Mouse (Mus musculus) MEL (cell line): ENCODE measurements around the gene Cdkl3. TPM values are rescaled to one million over a fixed set of nuclear protein-coding genes. Genes with fewer than 3 reads are reported as not detected.

ENCODE experiments used
- DNase-seq: peaks from one replicate; pipeline ENCODE4 v3.0.0; 2011; ENCODE audit warnings: low read depth, low spot score
- H3K27ac ChIP-seq: 2 replicates; pipeline ENCODE4 v1.5.1; 2012; ENCODE audit warnings: low read depth, mild to moderate bottlenecking, control low read depth, low read length, moderate library complexity; ENCODE audit not compliant: control insufficient read depth
- H3K27me3 ChIP-seq, 2 experiments: fragments of 150-350 bp in 1 of 2; sonication (generic) in 1 of 2; 2 replicates each; pipeline ENCODE4 v1.6.1; 2012; ENCODE audit warnings: low read length in 2 of 2, mild to moderate bottlenecking in 2 of 2, improper control_type of control experiment in 1 of 2, moderate library complexity in 1 of 2; ENCODE audit not compliant: insufficient read depth in 2 of 2, control insufficient read depth in 1 of 2
- H3K36me3 ChIP-seq, 2 experiments: 2 replicates each; pipeline ENCODE4 v1.6.1; 2012 to 2014; ENCODE audit warnings: low read length in 2 of 2, improper control_type of control experiment in 1 of 2, inconsistent platforms in 1 of 2, mild to moderate bottlenecking in 1 of 2; ENCODE audit not compliant: insufficient read depth in 2 of 2, control insufficient read depth in 1 of 2
- H3K4me1 ChIP-seq, 2 experiments: fragments of 150-350 bp in 1 of 2; sonication (generic) in 1 of 2; 2 replicates each; pipeline ENCODE4 v1.6.1; 2012; ENCODE audit warnings: low read length in 2 of 2, improper control_type of control experiment in 1 of 2, mild to moderate bottlenecking in 1 of 2; ENCODE audit not compliant: insufficient read depth in 2 of 2, control insufficient read depth in 1 of 2
- H3K4me3 ChIP-seq, 2 experiments: fragments of 150-350 bp in 1 of 2; sonication (generic) in 1 of 2; 2 replicates each; pipeline ENCODE4 v1.5.1; 2012; ENCODE audit warnings: low read depth in 2 of 2, low read length in 2 of 2, mild to moderate bottlenecking in 2 of 2, moderate library complexity in 2 of 2, control low read depth in 1 of 2, improper control_type of control experiment in 1 of 2; ENCODE audit not compliant: control insufficient read depth in 1 of 2, insufficient read depth in 1 of 2
- H3K79me2 ChIP-seq: 2 replicates; pipeline ENCODE4 v1.6.1; 2012; ENCODE audit warnings: mild to moderate bottlenecking, low read length, moderate library complexity; ENCODE audit not compliant: control insufficient read depth, poor library complexity, insufficient read depth
- H3K9ac ChIP-seq: 2 replicates; pipeline ENCODE4 v1.6.1; 2012; ENCODE audit warnings: low read depth, mild to moderate bottlenecking, control low read depth, low read length, moderate library complexity; ENCODE audit not compliant: control insufficient read depth, poor library complexity, severe bottlenecking
- H3K9me3 ChIP-seq: fragments of 150-350 bp; sonication (generic); replicated peaks from 2 replicates; pipeline ENCODE4 v1.6.1; 2012; ENCODE audit warnings: mild to moderate bottlenecking, low read length, improper control_type of control experiment, moderate library complexity; ENCODE audit not compliant: insufficient read depth
- CHD2 ChIP-seq: IDR thresholded peaks from 2 replicates; pipeline ENCODE4 v1.6.1; 2011; ENCODE audit warnings: low read length, improper control_type of control experiment
- E2F4 ChIP-seq: IDR thresholded peaks from 2 replicates; pipeline ENCODE4 v1.6.1; 2011; ENCODE audit warnings: low read depth, low read length, improper control_type of control experiment, borderline replicate concordance
- EP300 ChIP-seq, 2 experiments: IDR thresholded peaks; 2 replicates each; pipeline ENCODE4 v1.6.1; 2011; ENCODE audit warnings: improper control_type of control experiment in 2 of 2, low read length in 2 of 2, low read depth in 1 of 2, mild to moderate bottlenecking in 1 of 2
- ETS1 ChIP-seq: IDR thresholded peaks from 2 replicates; pipeline ENCODE4 v1.6.1; 2012; ENCODE audit warnings: low read depth, mild to moderate bottlenecking, inconsistent platforms, low read length, improper control_type of control experiment, moderate library complexity
- JUND ChIP-seq: IDR thresholded peaks from 2 replicates; pipeline ENCODE4 v1.6.1; 2011; ENCODE audit warnings: low read depth, mild to moderate bottlenecking, improper control_type of control experiment, low read length
- MAFK ChIP-seq: IDR thresholded peaks from 2 replicates; pipeline ENCODE4 v1.6.1; 2011; ENCODE audit warnings: low read depth, mild to moderate bottlenecking, low read length, improper control_type of control experiment, borderline replicate concordance
- MAX ChIP-seq: IDR thresholded peaks from 2 replicates; pipeline ENCODE4 v1.6.1; 2011; ENCODE audit warnings: low read length, improper control_type of control experiment
- MXI1 ChIP-seq: IDR thresholded peaks from 2 replicates; pipeline ENCODE4 v1.6.1; 2011; ENCODE audit warnings: mild to moderate bottlenecking, low read depth, low read length, improper control_type of control experiment
- NELFE ChIP-seq: IDR thresholded peaks from 2 replicates; pipeline ENCODE4 v1.6.1; 2011; ENCODE audit warnings: low read depth, low read length, improper control_type of control experiment
- POLR2AphosphoS2 ChIP-seq: IDR thresholded peaks from 2 replicates; pipeline ENCODE4 v1.6.1; 2011; ENCODE audit warnings: low read length, improper control_type of control experiment
- SMC3 ChIP-seq: IDR thresholded peaks from 2 replicates; pipeline ENCODE4 v1.6.1; 2011; ENCODE audit warnings: low read depth, low read length, improper control_type of control experiment
- TBP ChIP-seq: IDR thresholded peaks from 2 replicates; pipeline ENCODE4 v1.8.0; 2011; ENCODE audit warnings: low read depth, low read length, improper control_type of control experiment
- UBTF ChIP-seq: IDR thresholded peaks from 2 replicates; pipeline ENCODE4 v1.6.1; 2012; ENCODE audit warnings: low read depth, mild to moderate bottlenecking, inconsistent platforms, low read length, improper control_type of control experiment, moderate library complexity, borderline replicate concordance; ENCODE audit not compliant: insufficient read depth
- ZMIZ1 ChIP-seq: IDR thresholded peaks from 2 replicates; pipeline ENCODE4 v1.6.1; 2012; ENCODE audit warnings: low read depth, mild to moderate bottlenecking, inconsistent platforms, low read length, improper control_type of control experiment, moderate library complexity
- polyA plus RNA-seq, 2 experiments: library from polyadenylated mRNA; stranded (reverse) in 1 of 2; unstranded in 1 of 2; fragments of >175 nt in 1 of 2; fragments of >200 nt in 1 of 2; gene quantifications; 2 replicates each; pipeline versions ENCODE4 v1.2.1 to v1.2.4; 2012; ENCODE audit warnings: low replicate concordance in 2 of 2, low read depth in 1 of 2; ENCODE audit not compliant: insufficient read length in 2 of 2, insufficient read depth in 1 of 2, missing spikeins in 1 of 2
- total RNA-seq: library from RNA; depleted of rRNA; stranded (reverse); fragments of 300-350 nt; gene quantifications from 2 replicates; pipeline ENCODE4 v1.2.3, GENCODE M21; 2012

Cdkl3 gene
- total and polyA plus RNA-seq, 3 experiments: 3.7 to 4.9 TPM; not detected in 1

- TF ChIP-seq EP300 (IDR thresholded peaks at IDR 0.05; ENCODE audit: low read depth in 1 of 2, low read length in 2 of 2) (no peak), NELFE (no peak), MXI1 (no peak), JUND (no peak), TBP (no peak), SMC3 (no peak), CHD2 (no peak), ETS1 (no peak)
- Histone ChIP-seq H3K79me2 (no peaks in the 10 kb centered on the region), H3K9ac (no peak overlapping the region), H3K36me3 (peaks cover 0 to 15% of the 10 kb centered on the region in 2 experiments; a peak in 2 of 4 replicates), H3K4me1 (peaks cover 5 to 21% of the 10 kb centered on the region in 2 experiments), H3K4me3 (no peak overlapping the region), H3K9me3 (no peaks in the 10 kb centered on the region), H3K27me3 (no peaks in the 10 kb centered on the region), H3K27ac (no peak overlapping the region)
- no peak for DNase-seq
Measured at GRCm38 (mm10) chr11:52080656-52081055, 76.6 kb downstream of the Cdkl3 start.

GRCm38 (mm10) chr11:52085857-52086203 lies 81.8 kb downstream of the Cdkl3 start:
- no peaks in the 10 kb centered on the region for H3K4me1 ChIP-seq
- H3K27ac ChIP-seq: no peak overlapping the region
- H3K9me3 ChIP-seq: no peaks in the 10 kb centered on the region
- H3K4me3 ChIP-seq: no peak overlapping the region
- no peaks in the 10 kb centered on the region for H3K79me2 ChIP-seq
- H3K9ac ChIP-seq: no peak overlapping the region
- no peak for DNase-seq
- H3K36me3 ChIP-seq: no peaks in the 10 kb centered on the region
- no peaks in the 10 kb centered on the region for H3K27me3 ChIP-seq
- no peak for TF ChIP-seq E2F4
- no peak for TF ChIP-seq ZMIZ1
- TF ChIP-seq MAX: no peak

DNA sequence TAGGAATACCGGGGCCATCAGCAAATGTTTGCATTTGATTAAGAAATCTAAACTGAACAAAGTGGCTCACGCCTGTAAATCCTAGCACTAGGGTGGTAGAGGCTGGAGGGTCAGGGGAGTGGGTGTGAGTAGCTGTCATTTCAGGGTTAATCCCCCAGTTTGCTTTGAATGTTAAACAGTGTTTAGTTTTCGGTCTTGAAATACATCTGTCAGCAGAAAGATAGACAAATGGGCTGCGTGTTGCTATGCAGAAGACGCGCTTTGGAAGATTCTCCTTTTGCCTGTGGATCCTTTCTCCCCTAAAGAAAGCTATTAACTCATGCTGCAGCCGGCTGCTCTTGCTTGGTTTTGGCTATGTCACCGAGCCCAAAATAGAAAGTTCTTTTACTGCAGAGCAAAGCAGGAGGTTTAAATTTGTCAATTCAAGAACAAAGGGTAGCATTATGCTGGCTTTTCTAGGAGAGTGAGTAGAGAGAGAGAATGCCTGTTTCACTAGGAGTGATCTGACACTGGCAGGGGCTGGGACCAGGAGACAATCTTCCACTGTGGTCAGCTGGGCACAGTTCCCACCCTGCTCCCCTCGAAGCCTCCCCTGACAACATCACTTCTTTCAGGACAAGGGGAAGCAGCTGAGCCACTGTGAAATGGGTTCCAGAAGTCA lies 82.3 kb downstream of the Cdkl3 start:
- no peak for DNase-seq
- Histone ChIP-seq H3K4me3 (no peak overlapping the region), H3K79me2 (no peaks in the 10 kb centered on the region)
- no peak for TF ChIP-seq ZMIZ1
- no peak for TF ChIP-seq POLR2AphosphoS2
- no peak for TF ChIP-seq MAFK
- TF ChIP-seq TBP: no peak
- TF ChIP-seq UBTF: no peak
- TF ChIP-seq, all 39 proteins: peak for 0
- Histone ChIP-seq H3K36me3 (no peaks in the 10 kb centered on the region), H3K9me3 (no peaks in the 10 kb centered on the region), H3K4me1 (no peaks in the 10 kb centered on the region), H3K27me3 (no peaks in the 10 kb centered on the region), H3K27ac (no peak overlapping the region), H3K9ac (no peak overlapping the region)
